Mouse (Mus musculus) hindbrain, embryonic 11.5 days (tissue): ENCODE results near the gene Ptgs1. TPM values are rescaled to one million over a fixed set of nuclear protein-coding genes. Genes with fewer than 3 reads are reported as not detected.
A peak's percentile ranks its signal among the peaks of the same experiment; 100 is the strongest.
"Not testable (repeated sequence)": the region's sequence is repeated elsewhere in the genome, so short reads cannot be mapped to it uniquely, and the experiment has no call there.

Experiments used
- ATAC-seq: fragments of 200-750 bp; cut with Nextera tagmentation; 2 replicates; pipeline ENCODE4 v1.8.0; 2017; ENCODE audit warnings: mild to moderate bottlenecking, moderate TSS enrichment, moderate library complexity; ENCODE audit not compliant: low FRiP score
- DNase-seq: peaks from one replicate; pipeline ENCODE4 v3.0.0-alpha.2; 2015; ENCODE audit warnings: low spot score
- H3K27ac ChIP-seq: fragments of 300-500 bp; sonication (generic); 2 replicates; pipeline ENCODE4 v1.5.1; 2014; ENCODE audit warnings: mild to moderate bottlenecking, low read depth, low read length
- H3K27me3 ChIP-seq: fragments of 300-500 bp; sonication (generic); 2 replicates; pipeline ENCODE4 v1.6.1; 2014; ENCODE audit warnings: mild to moderate bottlenecking, low read length, moderate library complexity, mixed read lengths; ENCODE audit not compliant: control insufficient read depth, insufficient read depth
- H3K36me3 ChIP-seq: fragments of 300-500 bp; sonication (generic); 2 replicates; pipeline ENCODE4 v1.6.1; 2014; ENCODE audit warnings: mild to moderate bottlenecking, low read length, moderate library complexity, mixed read lengths; ENCODE audit not compliant: control insufficient read depth, insufficient read depth
- H3K4me1 ChIP-seq: fragments of 300-500 bp; sonication (generic); replicated peaks from 2 replicates; pipeline ENCODE4 v1.6.1; 2014; ENCODE audit warnings: low read length, mixed read lengths; ENCODE audit not compliant: control insufficient read depth, insufficient read depth
- H3K4me2 ChIP-seq: fragments of 300-500 bp; sonication (generic); replicated peaks from 2 replicates; pipeline ENCODE4 v1.6.1; 2014; ENCODE audit warnings: mild to moderate bottlenecking, low read depth, low read length
- H3K4me3 ChIP-seq: fragments of 300-500 bp; sonication (generic); 2 replicates; pipeline ENCODE4 v1.5.1; 2014; ENCODE audit warnings: low read depth, low read length
- H3K9ac ChIP-seq: fragments of 300-500 bp; sonication (generic); 2 replicates; pipeline ENCODE4 v1.6.1; 2014; ENCODE audit warnings: low read depth, low read length
- H3K9me3 ChIP-seq: fragments of 300-500 bp; sonication (generic); 2 replicates; pipeline ENCODE4 v1.6.1; 2016; ENCODE audit warnings: low read length; ENCODE audit not compliant: control insufficient read depth
- WGBS: fragments of 180-500 bp; shearing (Covaris S2); extraction: QIAGEN DNeasy Blood & Tissue Kit; methylation state at CpG from one replicate; pipeline ENCODE4 v1.1.7; 2014; 5-methylcytosine and 5-hydroxymethylcytosine counted together
- polyA plus RNA-seq: library from polyadenylated mRNA; unstranded; fragments of >200 nt; fragmentation: Nextera tagmentation; extraction: Ambion mirVana; gene quantifications from 2 replicates; pipeline ENCODE4 v1.2.1, GENCODE M21; 2014

Ptgs1 gene
- polyA plus RNA-seq: 4.2 and 5.6 TPM in 2 replicates

DNA sequence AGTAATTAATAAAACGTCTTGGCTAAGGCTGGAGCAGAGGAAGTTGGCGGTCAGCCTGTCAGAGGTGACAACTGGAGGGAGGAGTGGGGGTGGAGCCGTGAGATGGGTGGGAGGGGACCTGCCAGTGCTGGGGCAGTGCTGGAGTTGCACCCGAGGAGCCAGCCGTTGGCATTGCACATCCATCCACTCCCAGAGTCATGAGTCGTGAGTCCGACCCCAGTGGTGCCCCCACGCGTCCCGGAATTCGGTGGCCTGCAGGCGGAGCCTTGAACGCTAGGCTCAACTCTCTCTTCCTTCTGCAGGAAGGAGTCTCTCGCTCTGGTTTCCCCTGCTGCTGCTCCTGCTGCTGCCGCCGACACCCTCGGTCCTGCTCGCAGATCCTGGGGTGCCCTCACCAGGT, at the start of gene Ptgs1:
Gene Ptgs1 (plus strand): TSS at position 61 of the 400 bp plus-strand sequence.
- Histone ChIP-seq H3K9ac (peak within 1 kb of the TSS; percentile 37; the same call in 1 of the 2 replicates), H3K9me3 (no peaks in the 10 kb centered on the region), H3K4me2 (peak within 1 kb of the TSS; percentile 65), H3K36me3 (no peaks in the 10 kb centered on the region), H3K27me3 (no peaks in the 10 kb centered on the region; the same call in 1 of the 2 replicates), H3K27ac (no peak within 1 kb of the TSS), H3K4me3 (peak within 1 kb of the TSS; percentile 28), H3K4me1 (no peaks in the 10 kb centered on the region)
- 3% methylated on average over 18 of the region's 18 CpGs for WGBS
- ATAC-seq (peak; percentile 53), DNase-seq (peak; percentile 29)

DNA sequence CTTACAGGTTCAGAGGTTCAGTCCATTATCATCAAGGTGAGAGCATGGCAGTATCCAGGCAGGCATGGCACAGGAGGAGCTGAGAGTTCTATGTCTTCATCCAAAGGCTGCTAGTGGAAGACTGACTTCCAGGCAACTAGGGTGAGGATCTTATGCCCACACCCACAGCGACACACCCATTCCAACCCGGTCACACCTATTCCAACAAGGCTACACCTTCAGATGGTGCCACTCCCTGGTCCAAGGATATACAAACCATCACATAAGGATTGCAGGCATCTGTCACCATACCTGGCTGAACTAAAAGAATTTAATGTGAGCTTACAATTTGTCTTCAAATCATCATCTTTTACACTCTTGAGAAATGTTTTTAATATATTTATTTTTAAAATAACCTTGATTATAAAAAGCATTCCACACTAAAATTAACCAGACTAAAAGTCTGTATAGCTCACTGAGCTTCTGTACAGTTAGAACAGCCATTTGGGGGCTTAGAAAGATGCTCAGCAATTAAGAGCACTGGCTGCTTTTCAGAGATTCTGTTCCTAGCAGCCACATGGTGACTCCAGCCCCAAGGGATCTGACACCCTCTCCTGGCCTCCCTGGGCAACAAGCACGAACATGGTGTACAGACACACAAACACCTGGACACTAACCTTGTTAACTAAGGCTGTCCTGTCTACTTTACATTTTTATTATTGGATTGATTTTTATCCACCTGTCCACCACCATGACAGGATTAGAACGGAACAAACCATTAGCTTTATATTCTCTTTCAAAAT, 48.4 kb upstream of the Ptgs1 start:
- H3K27ac ChIP-seq, H3K4me3 ChIP-seq: not testable (repeated sequence)

DNA sequence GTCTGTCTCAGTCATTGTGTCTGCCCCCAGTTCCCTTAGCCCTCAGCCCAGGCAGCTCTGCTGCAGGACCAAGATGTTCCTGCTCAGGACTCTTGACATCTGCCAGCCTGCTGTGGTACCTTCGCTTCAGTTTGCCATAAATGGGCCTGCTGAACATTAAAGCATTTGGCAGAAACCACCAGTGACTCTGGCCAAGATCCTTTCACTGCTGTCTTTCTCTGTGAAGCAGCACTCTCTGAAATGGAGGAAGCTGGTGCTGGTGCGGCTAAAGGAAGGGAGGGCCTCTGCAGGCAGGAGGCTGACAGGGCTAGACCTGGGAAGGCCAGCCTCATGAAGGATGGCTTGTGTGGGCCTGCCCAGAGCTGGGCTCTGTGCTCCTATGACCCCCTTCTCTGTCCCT, 46.9 kb upstream of the Ptgs1 start:
- Histone ChIP-seq H3K27ac (no peak overlapping the region), H3K27me3 (no peaks in the 10 kb centered on the region), H3K9ac (no peak overlapping the region), H3K4me3 (no peak overlapping the region), H3K4me2 (no peak overlapping the region), H3K36me3 (no peaks in the 10 kb centered on the region), H3K4me1 (no peaks in the 10 kb centered on the region), H3K9me3 (no peaks in the 10 kb centered on the region)
- ATAC-seq (no peak), DNase-seq (no peak)
- WGBS: 89% methylated on average over 1 of the region's 2 CpGs

More for the DNA sequence above, 48.4 kb upstream of the Ptgs1 start:
- not testable (repeated sequence) for H3K9ac ChIP-seq, H3K4me1 ChIP-seq, H3K4me2 ChIP-seq, H3K27me3 ChIP-seq, ATAC-seq, DNase-seq, H3K36me3 ChIP-seq, H3K9me3 ChIP-seq
- 85% methylated on average over 4 of the region's 4 CpGs for WGBS

DNA sequence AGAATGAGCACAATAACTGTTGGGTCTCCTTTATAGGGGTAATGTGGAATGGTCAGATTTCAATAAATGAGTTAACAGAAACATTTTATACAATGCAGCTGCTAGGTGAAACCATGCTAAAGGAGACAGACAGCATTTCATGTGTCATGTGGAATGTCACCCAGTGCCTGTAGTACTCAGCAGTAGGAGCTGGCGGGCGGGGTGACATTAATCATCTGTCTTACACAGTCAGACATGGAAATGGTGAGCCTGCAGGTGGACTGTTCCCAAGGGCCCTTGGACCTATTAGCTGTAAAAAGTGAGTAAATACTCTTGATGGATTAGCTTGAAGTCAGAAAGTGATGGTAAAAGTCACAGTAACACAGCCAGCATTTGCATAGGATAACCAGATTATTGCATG, 46.0 kb upstream of the Ptgs1 start:
- no peaks in the 10 kb centered on the region for H3K9me3 ChIP-seq
- no peak overlapping the region for H3K4me2 ChIP-seq
- WGBS: 94% methylated on average over 2 of the region's 2 CpGs
- H3K27me3 ChIP-seq: no peaks in the 10 kb centered on the region
- H3K27ac ChIP-seq: no peak overlapping the region
- ATAC-seq (no peak), DNase-seq (no peak)
- no peaks in the 10 kb centered on the region for H3K36me3 ChIP-seq
- H3K9ac ChIP-seq: no peak overlapping the region
- H3K4me1 ChIP-seq: no peaks in the 10 kb centered on the region
- no peak overlapping the region for H3K4me3 ChIP-seq

GRCm38 (mm10) chr2:36184876-36185275, 45.4 kb upstream of the Ptgs1 start:
- no peaks in the 10 kb centered on the region for H3K4me1 ChIP-seq
- WGBS: 82% methylated on average over 6 of the region's 6 CpGs
- no peak for ATAC-seq

GRCm38 (mm10) chr2:36189200-36189599, 41.0 kb upstream of the Ptgs1 start:
- not testable (repeated sequence) for DNase-seq, H3K4me3 ChIP-seq, H3K4me2 ChIP-seq, H3K27ac ChIP-seq, H3K4me1 ChIP-seq, H3K27me3 ChIP-seq, H3K9ac ChIP-seq, ATAC-seq, H3K9me3 ChIP-seq, H3K36me3 ChIP-seq
- 82% methylated on average over 6 of the region's 6 CpGs for WGBS

More at GRCm38 (mm10) chr2:36184876-36185275, 45.4 kb upstream of the Ptgs1 start:
- H3K27ac ChIP-seq: no peak overlapping the region
- no peak overlapping the region for H3K4me3 ChIP-seq
- H3K9me3 ChIP-seq: no peaks in the 10 kb centered on the region
- no peak overlapping the region for H3K9ac ChIP-seq
- DNase-seq: no peak
- no peaks in the 10 kb centered on the region for H3K27me3 ChIP-seq
- H3K4me2 ChIP-seq: no peak overlapping the region
- H3K36me3 ChIP-seq: no peaks in the 10 kb centered on the region

GRCm38 (mm10) chr2:36191098-36191941, 38.9 kb upstream of the Ptgs1 start:
- WGBS: 60% methylated on average over 12 of the region's 12 CpGs
- Histone ChIP-seq H3K4me3 (no peak overlapping the region), H3K27me3 (no peaks in the 10 kb centered on the region), H3K27ac (no peak overlapping the region), H3K36me3 (no peaks in the 10 kb centered on the region), H3K9ac (no peak overlapping the region), H3K4me1 (no peaks in the 10 kb centered on the region), H3K9me3 (no peaks in the 10 kb centered on the region), H3K4me2 (no peak overlapping the region)
- ATAC-seq: no peak
- DNase-seq: no peak

GRCm38 (mm10) chr2:36197021-36197420, 33.2 kb upstream of the Ptgs1 start:
- no peak overlapping the region for H3K27ac ChIP-seq
- peaks cover 3% of the 10 kb centered on the region; the same call in 1 of the 2 replicates for H3K4me1 ChIP-seq
- no peak overlapping the region for H3K4me2 ChIP-seq
- ATAC-seq: no peak
- H3K9me3 ChIP-seq: no peaks in the 10 kb centered on the region
- H3K9ac ChIP-seq: no peak overlapping the region
- H3K4me3 ChIP-seq: no peak overlapping the region
- WGBS: 64% methylated on average over 3 of the region's 3 CpGs
- no peaks in the 10 kb centered on the region for H3K36me3 ChIP-seq
- peaks cover 15% of the 10 kb centered on the region for H3K27me3 ChIP-seq
- no peak for DNase-seq
